Mouse (Mus musculus) heart, embryonic 11.5 days (tissue): ENCODE measurements around the gene Zfp276. TPM values are rescaled to one million over a fixed set of nuclear protein-coding genes. Genes with fewer than 3 reads are reported as not detected.

Experiments
- ATAC-seq: fragments of 200-750 bp; cut with Nextera tagmentation; replicated peaks from 2 replicates; pipeline ENCODE4 v1.8.0; 2017; ENCODE audit warnings: moderate library complexity; ENCODE audit not compliant: insufficient number of reproducible peaks, low FRiP score, low TSS enrichment
- H3K27ac ChIP-seq: fragments of 300-500 bp; sonication (generic); 2 replicates; pipeline ENCODE4 v1.5.1; 2014; ENCODE audit warnings: mild to moderate bottlenecking, low read depth, low read length
- H3K27me3 ChIP-seq: fragments of 300-500 bp; sonication (generic); 2 replicates; pipeline ENCODE4 v1.6.1; 2014; ENCODE audit warnings: mild to moderate bottlenecking, low read length, mixed read lengths; ENCODE audit not compliant: control insufficient read depth, insufficient read depth
- H3K36me3 ChIP-seq: fragments of 300-500 bp; sonication (generic); 2 replicates; pipeline ENCODE4 v1.6.1; 2014; ENCODE audit warnings: mild to moderate bottlenecking, low read length, moderate library complexity, mixed read lengths; ENCODE audit not compliant: control insufficient read depth, insufficient read depth
- H3K4me1 ChIP-seq: fragments of 300-500 bp; sonication (generic); 2 replicates; pipeline ENCODE4 v1.6.1; 2014; ENCODE audit warnings: low read length; ENCODE audit not compliant: control insufficient read depth, insufficient read depth
- H3K4me2 ChIP-seq: fragments of 300-500 bp; sonication (generic); 2 replicates; pipeline ENCODE4 v1.6.1; 2014; ENCODE audit warnings: mild to moderate bottlenecking, moderate library complexity
- H3K4me3 ChIP-seq: fragments of 300-500 bp; sonication (generic); 2 replicates; pipeline ENCODE4 v1.5.1; 2014; ENCODE audit warnings: low read depth, low read length
- H3K9ac ChIP-seq: fragments of 300-500 bp; sonication (generic); 2 replicates; pipeline ENCODE4 v1.6.1; 2014; ENCODE audit warnings: mild to moderate bottlenecking, low read depth, low read length, moderate library complexity
- H3K9me3 ChIP-seq: fragments of 300-500 bp; sonication (generic); replicated peaks from 2 replicates; pipeline ENCODE4 v1.6.1; 2016; ENCODE audit warnings: low read length; ENCODE audit not compliant: control insufficient read depth
- WGBS: fragments of 180-500 bp; shearing (Covaris S2); extraction: QIAGEN DNeasy Blood & Tissue Kit; methylation state at CpG from one replicate; pipeline ENCODE4 v1.1.7; 2014; ENCODE audit not compliant: insufficient replicate concordance; 5-methylcytosine and 5-hydroxymethylcytosine counted together
- polyA plus RNA-seq: library from polyadenylated mRNA; unstranded; fragments of >200 nt; fragmentation: Nextera tagmentation; extraction: Ambion mirVana; gene quantifications from 2 replicates; pipeline ENCODE4 v1.2.1, GENCODE M21; 2014

Zfp276 gene
- polyA plus RNA-seq, 1 experiment from 2014 or later = 11.7 TPM

DNA sequence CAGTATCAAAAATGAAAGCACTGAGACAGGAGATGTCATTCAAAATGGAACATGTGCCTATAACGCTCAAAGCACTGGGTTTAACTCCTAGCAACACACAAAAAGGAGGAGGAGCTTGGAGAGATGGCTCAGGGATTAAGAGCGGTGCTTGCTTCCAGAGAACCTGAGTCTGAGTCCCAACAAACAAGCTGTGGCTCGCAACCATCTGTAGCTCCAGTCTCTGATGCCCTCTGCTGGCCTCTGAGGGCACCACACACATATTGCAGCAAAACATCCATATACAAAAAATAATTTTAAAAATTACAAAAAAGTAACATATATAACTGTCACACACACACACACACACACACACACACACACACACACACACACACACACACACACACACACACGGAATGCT, 36.2 kb downstream of the Zfp276 start:
- Histone ChIP-seq H3K9me3 (no peaks in the 10 kb centered on the region), H3K4me1 (peaks cover 4% of the 10 kb centered on the region; the same call in 1 of the 2 replicates), H3K27ac (no peak overlapping the region), H3K4me3 (no peak overlapping the region), H3K4me2 (no peak overlapping the region), H3K9ac (no peak overlapping the region), H3K27me3 (no peaks in the 10 kb centered on the region), H3K36me3 (peaks cover 20% of the 10 kb centered on the region; the same call in 1 of the 2 replicates)
- WGBS = 75% methylated on average over 4 of the region's 4 CpGs
- no peak for ATAC-seq

DNA sequence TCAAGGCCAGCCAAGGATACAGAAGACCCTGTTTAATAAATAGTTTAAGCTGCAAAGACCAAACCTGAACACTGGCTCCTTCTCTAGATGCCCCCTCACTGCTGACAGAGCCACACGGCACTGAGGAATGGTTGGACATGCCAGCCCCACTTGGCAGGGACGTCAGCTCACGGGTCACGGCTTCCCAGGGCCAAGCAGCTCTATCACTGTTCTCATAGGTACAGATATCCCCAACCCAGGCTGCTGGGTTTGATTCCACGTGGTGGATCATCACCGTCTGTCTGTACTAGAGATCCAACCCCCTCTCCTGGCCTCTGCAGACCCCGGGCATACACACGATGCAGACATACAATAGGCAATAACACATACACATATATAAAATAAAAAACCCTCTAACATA, 36.7 kb downstream of the Zfp276 start:
- Histone ChIP-seq H3K4me1 (peaks cover 4% of the 10 kb centered on the region; the same call in 1 of the 2 replicates), H3K4me3 (no peak overlapping the region), H3K27ac (no peak overlapping the region), H3K36me3 (peaks cover 20% of the 10 kb centered on the region; the same call in 1 of the 2 replicates), H3K4me2 (no peak overlapping the region), H3K27me3 (no peaks in the 10 kb centered on the region), H3K9ac (no peak overlapping the region), H3K9me3 (no peaks in the 10 kb centered on the region)
- WGBS = 90% methylated on average over 8 of the region's 8 CpGs
- ATAC-seq = no peak

DNA sequence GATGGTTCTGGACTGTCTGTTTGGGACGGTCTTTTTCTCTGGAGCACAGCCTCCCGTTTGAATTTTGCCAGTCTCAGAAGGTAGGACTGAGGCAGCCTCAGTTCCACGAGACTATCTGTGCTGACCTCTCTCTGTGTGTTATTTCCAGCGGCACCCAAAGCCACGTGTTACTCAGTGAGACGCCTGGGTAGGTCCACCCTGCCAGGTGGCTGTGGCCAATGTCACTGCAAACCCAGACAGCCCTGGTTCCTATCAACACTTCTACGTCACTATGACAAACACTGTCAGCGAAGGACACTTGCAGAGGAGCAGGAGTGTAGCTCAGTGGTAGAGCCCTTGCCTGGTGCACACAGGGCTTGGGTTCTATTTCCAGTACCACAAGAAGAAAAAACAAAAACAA, 37.7 kb downstream of the Zfp276 start:
- H3K36me3 ChIP-seq = peaks cover 23% of the 10 kb centered on the region; the same call in 1 of the 2 replicates
- no peak for ATAC-seq
- H3K9ac ChIP-seq = 0 out of 2 replicates have a peak overlapping the region, but pooled peaks have one; percentile 28
- H3K9me3 ChIP-seq = no peaks in the 10 kb centered on the region
- H3K27me3 ChIP-seq = no peaks in the 10 kb centered on the region
- no peak overlapping the region for H3K4me2 ChIP-seq
- no peak overlapping the region for H3K27ac ChIP-seq
- peaks cover 4% of the 10 kb centered on the region; the same call in 1 of the 2 replicates for H3K4me1 ChIP-seq
- no peak overlapping the region for H3K4me3 ChIP-seq
- 56% methylated on average over 8 of the region's 8 CpGs for WGBS

DNA sequence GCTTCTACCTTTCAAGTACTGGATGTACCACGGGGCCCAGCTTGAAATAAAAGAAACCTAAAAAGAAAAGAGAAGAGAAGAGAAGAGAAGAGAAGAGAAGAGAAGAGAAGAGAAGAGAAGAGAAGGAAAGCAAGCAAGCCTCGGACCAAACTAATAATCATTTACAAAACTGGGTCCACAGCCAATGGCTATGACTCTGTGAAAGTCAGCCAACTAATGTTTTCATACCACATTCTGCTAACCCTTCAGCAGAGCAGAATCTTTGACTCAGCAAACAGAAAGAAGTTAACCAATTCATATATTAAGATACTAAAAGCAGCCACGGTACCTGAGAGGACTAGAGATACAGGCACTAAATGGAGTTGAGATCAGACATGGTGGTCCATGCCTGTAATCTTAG, 38.3 kb downstream of the Zfp276 start:
- no peaks in the 10 kb centered on the region for H3K27me3 ChIP-seq
- no peak overlapping the region for H3K4me2 ChIP-seq
- H3K9me3 ChIP-seq = no peaks in the 10 kb centered on the region
- H3K36me3 ChIP-seq = peaks cover 23% of the 10 kb centered on the region; the same call in 1 of the 2 replicates
- H3K4me3 ChIP-seq = no peak overlapping the region
- WGBS = 84% methylated on average over 3 of the region's 3 CpGs
- no peak overlapping the region for H3K27ac ChIP-seq
- H3K9ac ChIP-seq = no peak overlapping the region
- peaks cover 4% of the 10 kb centered on the region; the same call in 1 of the 2 replicates for H3K4me1 ChIP-seq
- no peak for ATAC-seq

DNA sequence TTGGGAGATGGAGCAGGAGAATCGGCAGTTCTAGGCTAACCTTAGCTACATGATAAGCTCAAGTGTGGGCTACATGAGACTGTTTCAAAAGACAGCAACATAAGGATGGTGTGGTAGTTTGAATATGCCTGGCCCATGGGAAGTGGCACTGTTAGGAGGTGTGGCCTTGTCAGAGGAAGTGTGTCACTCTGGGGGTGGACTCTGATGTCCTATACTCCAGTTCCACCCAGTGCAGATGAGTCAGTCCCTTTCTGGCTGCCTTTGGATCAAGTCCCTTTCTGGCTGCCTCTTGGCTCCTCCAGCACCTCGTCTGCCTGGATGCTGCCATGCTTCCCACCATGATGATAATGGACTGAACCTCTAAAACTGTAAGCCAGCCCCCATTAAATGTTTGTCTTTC, 38.8 kb downstream of the Zfp276 start:
- Histone ChIP-seq H3K9ac (no peak overlapping the region), H3K4me3 (no peak overlapping the region), H3K4me2 (no peak overlapping the region), H3K4me1 (peaks cover 4% of the 10 kb centered on the region; the same call in 1 of the 2 replicates), H3K36me3 (peaks cover 19% of the 10 kb centered on the region; the same call in 1 of the 2 replicates), H3K27me3 (no peaks in the 10 kb centered on the region), H3K9me3 (no peaks in the 10 kb centered on the region), H3K27ac (no peak overlapping the region)
- no peak; the same call in 1 of the 2 replicates for ATAC-seq
- 87% methylated on average over 2 of the region's 2 CpGs for WGBS

DNA sequence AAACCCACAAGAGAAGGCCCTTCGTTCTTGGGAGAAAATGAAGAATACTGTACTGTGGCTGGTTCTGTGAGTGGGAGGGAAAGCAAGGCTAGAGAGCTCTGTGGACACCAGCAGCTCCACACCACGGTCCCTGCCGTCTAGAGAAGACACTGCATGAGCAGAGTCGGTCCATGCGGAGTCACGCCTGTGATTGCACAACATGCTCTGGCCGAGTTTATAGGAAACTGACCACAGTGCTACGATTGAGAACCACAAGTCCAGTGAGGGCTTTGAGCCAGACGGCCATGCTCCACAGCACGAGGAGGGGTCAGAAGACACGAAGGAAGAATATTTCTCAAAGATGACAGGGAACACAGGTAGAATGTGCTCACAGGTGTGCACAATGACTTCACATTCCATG, 44.3 kb downstream of the Zfp276 start:
- H3K27me3 ChIP-seq = no peaks in the 10 kb centered on the region
- no peaks in the 10 kb centered on the region for H3K4me1 ChIP-seq
- WGBS = 90% methylated on average over 11 of the region's 11 CpGs
- no peak overlapping the region for H3K27ac ChIP-seq
- no peaks in the 10 kb centered on the region for H3K9me3 ChIP-seq
- no peak overlapping the region for H3K4me2 ChIP-seq
- ATAC-seq = no peak
- H3K36me3 ChIP-seq = peaks cover 5% of the 10 kb centered on the region; the same call in 1 of the 2 replicates
- no peak overlapping the region for H3K4me3 ChIP-seq
- no peak overlapping the region for H3K9ac ChIP-seq

DNA sequence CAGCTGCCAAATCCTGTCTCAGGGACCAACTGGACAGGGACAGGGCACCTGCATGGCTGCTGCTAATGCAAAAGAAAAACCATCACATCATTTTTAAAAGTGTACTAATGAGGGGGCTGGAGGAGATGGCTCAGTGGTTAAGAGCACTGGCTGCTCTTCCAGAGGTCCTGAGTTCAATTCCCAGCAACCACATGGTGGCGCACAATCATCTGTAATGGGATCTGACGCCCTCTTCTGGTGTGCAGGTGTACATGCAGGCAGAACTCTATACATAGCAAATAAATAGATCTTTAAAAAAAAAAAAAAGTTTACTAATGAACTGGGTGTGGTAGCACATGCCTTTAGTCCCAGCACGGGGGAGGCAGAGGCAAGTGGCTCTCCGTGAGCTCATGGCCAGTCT, 54.7 kb downstream of the Zfp276 start:
- Histone ChIP-seq H3K27ac (no peak overlapping the region), H3K27me3 (no peaks in the 10 kb centered on the region), H3K4me1 (no peaks in the 10 kb centered on the region), H3K4me3 (no peak overlapping the region), H3K9me3 (no peaks in the 10 kb centered on the region), H3K9ac (no peak overlapping the region), H3K4me2 (no peak overlapping the region), H3K36me3 (peaks cover 11% of the 10 kb centered on the region; the same call in 1 of the 2 replicates)
- no peak for ATAC-seq
- WGBS = 61% methylated on average over 4 of the region's 4 CpGs

DNA sequence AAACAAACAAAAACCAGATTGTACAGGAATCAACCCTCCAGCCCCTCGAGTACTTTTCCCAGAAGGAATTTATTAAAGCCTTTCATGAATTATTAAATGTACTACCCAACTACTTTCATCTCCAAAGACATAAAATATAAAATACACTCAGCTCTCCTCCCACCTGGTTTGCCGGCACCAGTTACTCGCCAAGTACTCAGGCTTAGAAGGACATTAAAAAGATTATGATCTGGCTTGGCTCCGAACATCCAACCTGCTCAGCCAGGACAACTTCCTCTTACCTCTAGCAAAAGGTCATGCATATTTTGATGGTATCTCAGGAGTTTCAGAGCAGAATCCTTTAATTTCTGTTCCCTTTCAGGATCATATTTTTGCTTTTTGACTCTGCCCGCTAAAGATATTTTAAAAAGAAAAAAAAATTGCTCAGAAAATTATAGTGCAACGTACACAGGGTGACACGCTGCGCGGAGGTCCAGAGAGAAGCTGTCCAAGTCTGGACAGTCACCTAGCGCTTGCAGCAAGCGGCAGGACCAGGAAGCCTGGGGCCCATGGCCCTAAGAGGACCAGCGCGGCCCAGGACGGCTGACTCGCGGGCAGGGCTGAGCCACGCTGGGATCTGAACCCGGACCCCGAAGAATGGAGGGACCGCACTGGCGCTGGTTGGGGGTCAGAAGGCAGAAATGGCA, 63.9 kb downstream of the Zfp276 start:
- 6% methylated on average over 21 of the region's 21 CpGs for WGBS
- Histone ChIP-seq H3K4me2 (peak overlapping the region; percentile 84), H3K9ac (peak overlapping the region; percentile 77), H3K9me3 (no peaks in the 10 kb centered on the region), H3K4me1 (peaks cover 10% of the 10 kb centered on the region), H3K27ac (peak overlapping the region; percentile 50; the same call in 1 of the 2 replicates), H3K36me3 (no peaks in the 10 kb centered on the region), H3K4me3 (peak overlapping the region; percentile 68), H3K27me3 (no peaks in the 10 kb centered on the region)
- peak; percentile 83 for ATAC-seq
